Mouse (Mus musculus) erythroblast, embryonic 14.5 days (primary cell): Measurements from ENCODE around the gene Spdya.

Experiments
- GATA1 ChIP-seq: IDR thresholded peaks from 2 replicates; pipeline ENCODE4 v1.6.1; 2012; ENCODE audit warnings: low read length, inconsistent platforms, mixed read lengths
- TAL1 ChIP-seq: IDR thresholded peaks from 3 replicates; pipeline ENCODE4 v1.6.1; 2012; ENCODE audit warnings: low read length, inconsistent platforms, mixed read lengths

DNA sequence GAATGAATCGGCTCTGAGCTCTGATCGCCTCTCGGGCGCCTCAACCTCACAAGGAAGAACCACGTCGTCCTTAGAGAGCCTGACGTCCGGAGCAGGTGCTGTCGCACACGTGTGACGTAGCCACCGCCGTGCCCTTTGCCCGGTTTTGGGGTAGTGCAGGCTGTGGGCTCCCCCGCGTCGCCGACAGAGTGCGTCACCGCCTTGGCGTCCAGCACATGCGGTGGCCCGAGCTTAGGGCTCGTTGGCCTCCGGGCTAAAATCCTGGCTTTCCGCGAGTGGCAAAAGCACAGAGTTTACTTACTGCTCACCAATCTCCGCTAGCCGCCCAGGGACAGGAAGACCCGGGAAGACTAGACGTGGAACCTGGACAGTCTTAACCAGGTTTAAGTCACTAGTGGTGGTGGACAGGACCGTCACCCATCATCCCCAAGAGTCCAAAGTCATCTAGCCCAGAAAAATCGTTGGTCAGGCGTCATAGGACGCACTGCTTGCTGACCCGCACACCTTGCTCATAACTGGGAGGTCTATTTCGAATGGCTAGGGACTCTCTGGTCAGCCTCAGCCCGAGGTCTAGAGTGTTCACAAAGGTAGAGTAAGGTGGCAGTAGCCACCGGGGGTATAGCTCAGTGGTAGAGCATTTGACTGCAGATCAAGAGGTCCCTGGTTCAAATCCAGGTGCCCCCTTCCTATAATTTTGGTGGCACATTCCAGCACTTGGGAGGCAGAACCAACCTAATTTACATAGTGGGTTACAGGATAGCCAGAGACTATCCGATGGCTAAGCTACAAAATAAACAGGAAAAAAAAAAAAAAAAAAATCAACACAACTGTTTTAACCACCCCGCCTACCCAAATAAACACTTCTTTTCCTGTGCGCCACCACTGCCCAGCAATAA, 47.0 kb downstream of the Spdya start:
- TF ChIP-seq TAL1, result no peak
- no peak for TF ChIP-seq GATA1
